Mouse (Mus musculus): ENCODE data around the gene Ctps.
A peak's percentile ranks its signal among the peaks of the same experiment; 100 is the strongest.

Ctps gene

GRCm38 (mm10) chr4:120570438-120571069, 478 bp upstream of the Ctps start:
- no peak for DNase-seq (ENCODE audit: low spot score)

- DNase-seq (ENCODE audit: low spot score): no peak
These were observed 1.1 kb downstream of the Ctps start for GRCm38 (mm10) chr4:120569025-120569424.

- no peak for DNase-seq (ENCODE audit: low spot score)
These were observed 2.1 kb downstream of the Ctps start for GRCm38 (mm10) chr4:120568005-120568404.

- no peak for DNase-seq (ENCODE audit: low spot score)
These were observed 4.3 kb downstream of the Ctps start for GRCm38 (mm10) chr4:120565726-120566125.

GRCm38 (mm10) chr4:120556592-120556991, 13.5 kb downstream of the Ctps start:
- no peak for DNase-seq (ENCODE audit: low spot score)

- no peak for DNase-seq (ENCODE audit: low spot score)
These were observed 25.2 kb downstream of the Ctps start for GRCm38 (mm10) chr4:120544896-120545295.

- no peak for DNase-seq (ENCODE audit: low spot score)
These were observed 31.4 kb downstream of the Ctps start for GRCm38 (mm10) chr4:120538664-120539063.

- DNase-seq (ENCODE audit: low spot score): no peak
These were observed 38.1 kb downstream of the Ctps start, which contains the start of gene Slfnl1 for GRCm38 (mm10) chr4:120531986-120532385. TSS of gene Slfnl1 (plus strand) at chr4:120532231.

- DNase-seq (ENCODE audit: low spot score): no peak
These were observed 41.9 kb downstream of the Ctps start for GRCm38 (mm10) chr4:120528171-120528570.

- DNase-seq (ENCODE audit: low spot score): no peak
These were observed 47.0 kb downstream of the Ctps start for GRCm38 (mm10) chr4:120523092-120523491.

- no peak for DNase-seq (ENCODE audit: low spot score)
These were observed 47.7 kb downstream of the Ctps start for GRCm38 (mm10) chr4:120522351-120522750.

GRCm38 (mm10) chr4:120521761-120522160, 48.3 kb downstream of the Ctps start:
- DNase-seq (ENCODE audit: low spot score): no peak

- DNase-seq (ENCODE audit: low spot score): no peak
These were observed 52.7 kb downstream of the Ctps start for GRCm38 (mm10) chr4:120517335-120517734.

GRCm38 (mm10) chr4:120516907-120517306, 53.2 kb downstream of the Ctps start:
- no peak for DNase-seq (ENCODE audit: low spot score)

- peak; percentile 21 for DNase-seq (ENCODE audit: low spot score)
These were observed 53.6 kb downstream of the Ctps start for GRCm38 (mm10) chr4:120516491-120516890.

- DNase-seq (ENCODE audit: low spot score): no peak
These were observed 55.7 kb downstream of the Ctps start for GRCm38 (mm10) chr4:120514366-120514765.

- no peak for DNase-seq (ENCODE audit: low spot score)
These were observed 58.9 kb downstream of the Ctps start for GRCm38 (mm10) chr4:120511203-120511602.

GRCm38 (mm10) chr4:120506955-120507354, 63.1 kb downstream of the Ctps start:
- DNase-seq (ENCODE audit: low spot score): no peak

All from ovary, adult 18-20 months (tissue).